Mouse (Mus musculus) spleen, adult 2 months (tissue): ENCODE results near the gene Paics.

Experiments
- CTCF ChIP-seq: fragments of 200-500 bp; IDR thresholded peaks from 2 replicates; pipeline ENCODE4 v1.5.1; 2011; ENCODE audit warnings: mild to moderate bottlenecking, inconsistent platforms; ENCODE audit not compliant: insufficient read depth, insufficient read length, insufficient replicate concordance; ENCODE audit errors: extremely low read depth
- POLR2A ChIP-seq: fragments of 200-500 bp; IDR thresholded peaks from 2 replicates; pipeline ENCODE4 v1.6.1; 2011; ENCODE audit warnings: low read depth, low read length, inconsistent platforms

DNA sequence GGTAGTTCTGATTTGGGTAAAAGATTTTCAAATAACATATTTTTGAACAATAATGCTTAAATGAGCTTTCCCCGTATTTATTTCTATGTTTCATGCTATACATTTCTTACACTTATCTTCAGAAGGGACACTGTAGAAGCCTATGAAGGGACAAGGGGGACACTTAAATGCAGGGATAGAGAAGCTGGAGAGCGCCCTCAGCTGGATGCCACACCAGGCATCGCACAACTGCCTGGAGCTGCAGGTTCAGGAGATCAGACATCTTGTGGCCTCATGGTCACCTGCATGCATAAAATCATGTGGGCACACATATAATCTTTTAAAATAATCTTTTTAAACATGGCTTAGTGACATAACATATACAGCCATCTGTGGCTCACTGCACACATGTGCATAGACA lies 13.5 kb downstream of the Paics start:
- TF ChIP-seq CTCF, result no peak
- TF ChIP-seq POLR2A, result no peak
